Mouse (Mus musculus) limb, embryonic 14.5 days (tissue): ENCODE results near the gene Rad54l2. TPM values are rescaled to one million over a fixed set of nuclear protein-coding genes. Genes with fewer than 3 reads are reported as not detected.

ENCODE experiments used
- ATAC-seq: fragments of 200-750 bp; cut with Nextera tagmentation; 2 replicates; pipeline ENCODE4 v1.8.0; 2017; ENCODE audit warnings: low read depth, moderate number of reproducible peaks, moderate TSS enrichment; ENCODE audit not compliant: low FRiP score
- DNase-seq: peaks from one replicate; pipeline ENCODE4 v3.0.0-alpha.2; 2015; ENCODE audit warnings: low spot score
- H3K27ac ChIP-seq: fragments of 300-500 bp; sonication (generic); replicated peaks from 2 replicates; pipeline ENCODE4 v1.5.1; 2014; ENCODE audit warnings: low read depth, mild to moderate bottlenecking, low read length, moderate library complexity, mixed read lengths
- H3K27me3 ChIP-seq: fragments of 300-500 bp; sonication (generic); 2 replicates; pipeline ENCODE4 v1.6.1; 2014; ENCODE audit warnings: low read length, mixed read lengths; ENCODE audit not compliant: control insufficient read depth, insufficient read depth
- H3K36me3 ChIP-seq: fragments of 300-500 bp; sonication (generic); 2 replicates; pipeline ENCODE4 v1.6.1; 2014; ENCODE audit warnings: mild to moderate bottlenecking, low read length, moderate library complexity, mixed read lengths; ENCODE audit not compliant: control insufficient read depth, insufficient read depth
- H3K4me1 ChIP-seq: fragments of 300-500 bp; sonication (generic); 2 replicates; pipeline ENCODE4 v1.6.1; 2014; ENCODE audit warnings: antibody characterized with exemption, low read length, mixed read lengths; ENCODE audit not compliant: control insufficient read depth, insufficient read depth
- H3K4me2 ChIP-seq: fragments of 300-500 bp; sonication (generic); replicated peaks from 2 replicates; pipeline ENCODE4 v1.6.1; 2014; ENCODE audit warnings: low read depth, mild to moderate bottlenecking, low read length, moderate library complexity; ENCODE audit not compliant: severe bottlenecking
- H3K4me3 ChIP-seq: fragments of 300-500 bp; sonication (generic); replicated peaks from 2 replicates; pipeline ENCODE4 v1.5.1; 2014; ENCODE audit warnings: low read length
- H3K9ac ChIP-seq: fragments of 300-500 bp; sonication (generic); 2 replicates; pipeline ENCODE4 v1.6.1; 2014; ENCODE audit warnings: mild to moderate bottlenecking, low read depth, low read length, moderate library complexity; ENCODE audit not compliant: severe bottlenecking
- H3K9me3 ChIP-seq: fragments of 300-500 bp; sonication (generic); 2 replicates; pipeline ENCODE4 v1.6.1; 2016; ENCODE audit warnings: low read length; ENCODE audit not compliant: control insufficient read depth
- POLR2A ChIP-seq: fragments of 200-500 bp; IDR thresholded peaks from 2 replicates; pipeline ENCODE4 v1.8.0; 2012; ENCODE audit warnings: inconsistent platforms, mild to moderate bottlenecking, moderate library complexity, borderline replicate concordance; ENCODE audit not compliant: insufficient read depth, insufficient read length; ENCODE audit errors: extremely low read depth
- WGBS: fragments of 180-500 bp; shearing (Covaris S2); extraction: QIAGEN DNeasy Blood & Tissue Kit; methylation state at CpG from one replicate; pipeline ENCODE4 v1.1.7; 2014; 5-methylcytosine and 5-hydroxymethylcytosine counted together
- polyA plus RNA-seq, 2 experiments: library from polyadenylated mRNA; depleted of rRNA in 1 of 2; stranded (reverse) in 1 of 2; unstranded in 1 of 2; fragments of >200 nt; fragmentation: Nextera tagmentation in 1 of 2; extraction: Ambion mirVana in 1 of 2; gene quantifications; 2 replicates each; pipeline versions ENCODE4 v1.2.1 to v1.2.3; 2012 to 2014

Gene Rad54l2
- polyA plus RNA-seq, 2 experiments = 4.3 to 12.9 TPM

DNA sequence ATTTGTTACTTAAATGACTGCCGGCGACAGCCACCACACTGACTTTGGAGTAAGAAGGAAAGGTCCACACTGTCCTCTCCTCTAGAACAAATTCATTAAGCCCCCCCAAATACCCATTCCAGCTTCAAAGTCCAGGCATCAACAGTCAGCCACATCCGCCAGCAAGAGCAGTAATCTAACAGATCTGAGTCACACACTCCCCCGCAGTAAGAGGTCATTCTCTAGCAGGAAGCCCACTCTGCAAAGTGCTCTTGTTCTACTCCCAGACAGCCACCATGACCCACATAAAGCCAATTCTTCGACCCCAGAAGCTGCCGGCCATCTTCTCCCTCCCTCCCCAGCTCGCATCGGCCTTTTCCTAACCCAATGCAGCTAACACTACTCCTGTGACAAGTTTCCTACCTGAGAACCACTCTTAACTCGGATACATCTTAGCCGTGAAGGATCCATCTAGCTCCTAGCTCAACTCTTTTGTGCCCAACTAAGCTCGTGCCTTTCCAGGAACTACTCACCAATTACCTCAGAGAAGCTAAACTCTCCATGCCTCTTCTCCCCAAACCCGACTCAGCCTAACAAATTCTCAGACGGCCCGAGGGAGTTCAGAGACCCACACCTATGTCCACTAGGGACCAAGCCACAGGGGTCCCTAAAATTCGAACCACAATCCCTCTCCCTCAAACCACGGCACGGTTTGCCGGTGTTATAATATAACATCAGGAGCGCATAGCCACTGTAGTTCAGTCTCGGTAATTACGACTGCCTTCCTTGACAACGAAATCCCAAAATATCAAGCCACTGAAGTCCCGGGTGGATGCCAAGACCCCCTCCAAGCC is 799 bp downstream of the Rad54l2 start:
- Histone ChIP-seq H3K27me3 (no peaks in the 10 kb centered on the region), H3K4me1 (peaks cover 11% of the 10 kb centered on the region), H3K27ac (peak overlapping the region; percentile 85), H3K4me3 (peak overlapping the region; percentile 100), H3K9me3 (no peaks in the 10 kb centered on the region), H3K4me2 (peak overlapping the region; percentile 89), H3K36me3 (no peaks in the 10 kb centered on the region), H3K9ac (peak overlapping the region; percentile 99)
- ATAC-seq (no peak), DNase-seq (no peak)
- TF ChIP-seq POLR2A = no peak
- WGBS = 8% methylated on average over 23 of the region's 23 CpGs

DNA sequence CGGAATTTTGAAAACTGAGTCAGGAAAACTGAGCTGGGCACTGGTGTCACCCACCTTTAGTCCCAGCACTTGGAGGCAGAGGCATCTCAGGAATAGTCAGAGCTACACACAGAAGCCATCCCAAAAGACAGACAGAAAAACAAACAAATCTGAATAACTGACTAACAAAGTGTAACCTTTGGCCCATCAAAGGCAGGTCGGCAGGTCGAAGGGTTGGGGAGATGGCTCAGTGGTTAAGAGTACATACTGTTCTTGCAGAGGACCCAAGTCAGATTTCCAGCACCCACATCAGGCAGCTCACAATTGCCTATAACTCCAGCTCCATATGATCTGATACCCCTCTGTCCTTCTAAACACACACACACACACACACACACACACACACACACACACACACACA is 3.8 kb downstream of the Rad54l2 start:
- ATAC-seq = no peak
- Histone ChIP-seq H3K9me3 (no peaks in the 10 kb centered on the region), H3K36me3 (no peaks in the 10 kb centered on the region), H3K4me1 (peaks cover 11% of the 10 kb centered on the region), H3K27ac (no peak overlapping the region), H3K27me3 (no peaks in the 10 kb centered on the region), H3K4me2 (no peak overlapping the region), H3K4me3 (no peak overlapping the region), H3K9ac (no peak overlapping the region)
- no peak for DNase-seq
- 79% methylated on average over 3 of the region's 3 CpGs for WGBS
- no peak for TF ChIP-seq POLR2A

DNA sequence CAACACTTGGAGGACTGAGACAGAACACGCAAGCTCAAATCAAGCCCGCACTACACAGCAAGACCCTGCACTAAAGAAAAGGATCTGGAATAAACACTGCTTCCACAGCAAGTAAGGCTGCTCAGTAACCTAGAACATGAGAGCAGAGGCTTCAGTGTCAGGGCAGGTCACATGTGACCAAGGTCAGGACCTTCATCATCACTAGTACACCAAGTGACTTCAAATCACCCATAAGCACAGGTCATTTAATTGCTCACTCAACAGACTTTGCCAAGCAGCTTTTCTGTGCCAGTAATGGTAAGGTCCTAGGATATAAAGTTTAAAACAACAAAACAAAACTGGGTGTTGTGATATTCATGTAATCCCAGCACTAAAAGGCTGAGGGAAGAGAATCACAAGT is 5.4 kb downstream of the Rad54l2 start:
- Histone ChIP-seq H3K4me1 (peaks cover 5% of the 10 kb centered on the region), H3K4me2 (no peak overlapping the region), H3K27me3 (no peaks in the 10 kb centered on the region), H3K36me3 (no peaks in the 10 kb centered on the region), H3K9me3 (no peaks in the 10 kb centered on the region), H3K27ac (no peak overlapping the region), H3K9ac (no peak overlapping the region), H3K4me3 (no peak overlapping the region)
- ATAC-seq (no peak), DNase-seq (no peak)
- WGBS = 91% methylated on average over 2 of the region's 2 CpGs
- TF ChIP-seq POLR2A = no peak

DNA sequence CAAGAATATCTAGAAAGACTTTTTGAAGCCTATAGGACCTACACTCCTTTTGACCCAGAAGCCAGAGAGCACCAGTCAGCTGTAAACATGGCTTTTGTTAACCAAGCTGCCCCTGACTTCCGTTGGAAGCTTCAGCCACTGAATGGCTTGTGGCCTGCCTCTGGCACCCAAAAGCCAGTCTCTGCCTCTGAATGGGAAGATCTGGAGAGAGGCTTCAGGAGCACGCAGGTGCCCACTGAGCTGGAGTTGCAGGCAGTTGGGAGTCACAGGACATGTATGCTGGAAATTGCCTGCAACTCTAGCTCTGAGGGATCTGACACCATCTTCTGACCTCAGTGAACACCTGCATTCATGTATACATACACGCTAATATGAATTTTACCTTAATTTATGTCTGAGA is 8.9 kb downstream of the Rad54l2 start:
- Histone ChIP-seq H3K4me3 (no peak overlapping the region), H3K27me3 (no peaks in the 10 kb centered on the region), H3K4me2 (no peak overlapping the region), H3K4me1 (no peaks in the 10 kb centered on the region), H3K27ac (no peak overlapping the region), H3K9ac (no peak overlapping the region), H3K9me3 (no peaks in the 10 kb centered on the region), H3K36me3 (no peaks in the 10 kb centered on the region)
- 89% methylated on average over 3 of the region's 3 CpGs for WGBS
- TF ChIP-seq POLR2A = no peak
- no peak for DNase-seq
- no peak for ATAC-seq

DNA sequence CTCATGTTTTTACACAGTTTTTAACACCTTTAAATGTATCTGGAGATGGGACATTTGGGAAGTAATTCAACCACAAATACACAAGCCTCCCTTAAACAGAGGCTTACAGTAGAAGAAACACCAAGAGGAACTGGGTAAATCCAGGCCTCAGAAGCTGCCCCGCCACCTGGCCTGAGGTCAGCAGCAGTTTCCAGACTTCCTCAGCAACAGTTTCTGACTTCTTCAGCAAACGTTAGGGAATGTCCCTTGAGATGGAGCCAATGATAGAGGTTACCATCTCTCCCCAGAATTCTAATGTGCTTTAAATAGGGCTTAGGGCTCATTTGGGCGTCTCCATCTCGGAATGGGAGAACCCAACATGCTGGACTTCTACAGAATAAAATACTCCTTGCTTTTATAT is 10.7 kb downstream of the Rad54l2 start:
- H3K36me3 ChIP-seq = no peaks in the 10 kb centered on the region
- H3K9me3 ChIP-seq = no peaks in the 10 kb centered on the region
- ATAC-seq (no peak), DNase-seq (no peak)
- no peak for TF ChIP-seq POLR2A
- no peak overlapping the region for H3K4me2 ChIP-seq
- no peak overlapping the region for H3K4me3 ChIP-seq
- no peak overlapping the region for H3K27ac ChIP-seq
- 81% methylated on average over 4 of the region's 4 CpGs for WGBS
- no peak overlapping the region for H3K9ac ChIP-seq
- H3K27me3 ChIP-seq = no peaks in the 10 kb centered on the region
- H3K4me1 ChIP-seq = no peaks in the 10 kb centered on the region
